Mouse (Mus musculus) right cerebral cortex, postnatal 14 days (tissue): Measurements from ENCODE around the gene Smim24.

Experiments
- DNase-seq: peaks from one replicate; pipeline ENCODE4 v3.0.0; 2022

The Smim24 gene

DNA sequence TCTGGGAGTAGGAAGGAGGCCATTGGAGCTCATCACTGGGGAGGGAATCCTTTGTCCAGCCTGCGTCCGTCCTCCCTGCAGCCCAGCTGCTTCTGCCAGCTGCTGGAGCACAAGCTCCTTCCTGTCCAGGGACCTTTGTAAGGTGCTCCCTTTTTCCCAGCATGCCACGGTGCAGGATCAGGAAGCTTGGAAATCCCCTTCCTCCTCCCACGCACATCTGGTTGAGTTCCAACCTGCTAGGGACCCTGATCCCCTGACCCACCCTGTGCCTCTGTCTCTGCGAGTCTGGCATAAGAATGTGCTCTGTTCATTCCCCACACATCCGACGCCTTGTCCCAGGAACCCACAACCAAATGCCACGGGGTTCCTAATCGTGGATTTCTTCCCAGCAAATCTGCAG is 18.1 kb downstream of the Smim24 start:
- no peak for DNase-seq

GRCm38 (mm10) chr10:81411471-81412400 is 18.9 kb downstream of the Smim24 start:
- peak; percentile 71 for DNase-seq

- no peak for DNase-seq
These were observed 19.9 kb downstream of the Smim24 start for GRCm38 (mm10) chr10:81412586-81413309.

- peak; percentile 88 for DNase-seq
These were observed 20.7 kb downstream of the Smim24 start for GRCm38 (mm10) chr10:81413310-81414261.

DNA sequence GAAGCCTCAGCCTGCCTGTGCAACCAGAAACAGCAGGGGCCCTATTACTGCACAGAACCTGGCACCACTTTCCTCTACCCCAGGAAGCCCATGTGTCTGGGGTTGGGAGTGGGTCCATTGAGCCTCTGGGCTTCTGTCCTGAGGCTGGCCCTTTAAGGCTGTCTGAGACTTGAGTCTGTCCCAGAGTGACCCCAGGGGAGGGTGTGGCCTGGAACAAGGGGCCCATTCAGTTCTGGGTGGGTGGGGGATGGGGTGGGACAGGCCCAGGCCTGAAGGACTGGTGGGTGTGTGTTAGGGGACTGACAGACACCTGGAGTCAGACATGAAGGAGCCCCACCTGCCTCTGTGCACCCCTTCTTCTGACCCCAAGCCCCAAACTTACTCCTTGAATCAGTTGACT is 21.8 kb downstream of the Smim24 start:
- no peak for DNase-seq

- DNase-seq, result no peak
These were observed 22.3 kb downstream of the Smim24 start for GRCm38 (mm10) chr10:81415146-81415545.

GRCm38 (mm10) chr10:81415549-81416310 is 22.9 kb downstream of the Smim24 start:
- no peak for DNase-seq

GRCm38 (mm10) chr10:81416581-81417226 is 23.9 kb downstream of the Smim24 start:
- DNase-seq, result peak; percentile 85

GRCm38 (mm10) chr10:81417227-81418215 is 24.7 kb downstream of the Smim24 start:
- DNase-seq, result peak; percentile 5

DNA sequence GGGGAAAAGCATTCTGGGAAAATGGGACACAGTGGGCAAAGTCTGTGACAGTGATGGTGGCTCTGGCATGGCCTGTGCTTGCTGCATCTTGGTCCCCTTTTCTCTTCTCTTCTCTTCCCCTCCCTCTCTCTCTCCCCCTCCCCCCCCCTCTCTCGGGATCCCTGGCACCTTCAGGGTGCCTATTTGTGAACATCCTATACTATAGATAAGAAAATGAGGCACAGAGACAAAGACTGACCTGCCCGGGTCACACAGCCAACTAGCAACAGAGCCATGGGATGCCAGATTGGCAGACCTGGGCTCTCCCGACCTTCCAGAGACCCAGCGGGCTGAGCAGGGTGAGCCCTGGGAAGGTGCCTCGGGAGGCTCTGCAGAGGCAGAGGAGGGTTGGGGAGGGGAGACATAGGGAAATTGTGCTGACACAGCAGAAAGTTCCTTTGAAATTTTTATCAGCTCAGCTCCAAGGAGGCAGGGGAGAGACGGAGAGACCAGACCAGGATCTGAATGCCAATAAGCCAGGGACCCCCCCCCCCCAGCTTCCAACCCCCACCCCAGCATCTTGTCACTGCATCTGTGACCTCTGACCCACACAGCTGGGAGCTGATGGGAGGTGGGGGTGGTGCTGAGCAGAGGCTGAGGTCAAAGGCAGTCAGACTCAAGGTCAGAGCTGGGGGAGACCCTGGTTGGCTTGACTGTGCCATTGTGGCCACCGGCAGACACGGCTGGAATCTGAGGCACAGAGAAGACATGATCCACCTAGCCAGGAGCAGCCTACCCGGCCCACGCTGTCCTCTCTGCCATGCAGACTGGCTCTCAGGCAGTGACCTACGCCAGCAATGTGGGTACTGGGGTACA is 25.6 kb downstream of the Smim24 start:
- peak; percentile 5 for DNase-seq

GRCm38 (mm10) chr10:81419111-81419928 is 26.5 kb downstream of the Smim24 start:
- DNase-seq, result peak; percentile 4

DNA sequence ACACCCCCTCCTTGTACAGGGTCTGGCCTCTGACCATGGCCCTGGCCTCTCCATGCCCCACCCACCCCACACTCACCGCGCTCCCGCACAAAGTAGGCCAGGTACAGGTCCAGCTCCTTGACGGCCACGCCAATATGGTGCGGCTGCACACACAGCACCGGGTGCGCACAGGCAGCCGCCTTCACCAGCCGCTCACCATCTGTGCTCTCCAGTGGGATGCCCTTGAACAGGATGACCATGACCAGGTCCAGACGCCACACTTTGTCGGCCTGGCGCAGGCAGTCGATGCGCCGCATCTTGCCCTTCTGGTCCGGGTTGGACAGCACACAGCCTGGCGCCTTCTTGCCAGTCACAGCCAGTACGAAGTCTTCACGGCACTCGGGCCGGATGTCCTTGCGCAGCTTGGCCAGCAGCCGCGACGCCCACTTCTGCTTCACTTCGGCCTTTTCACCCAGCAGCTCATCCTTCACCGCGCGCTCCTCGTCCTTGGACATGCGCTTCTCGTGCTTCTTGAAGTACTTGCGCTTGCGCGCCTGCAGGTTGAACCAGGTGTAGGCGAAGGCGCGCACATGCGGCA is 27.4 kb downstream of the Smim24 start:
- peak; percentile 8 for DNase-seq

GRCm38 (mm10) chr10:81421041-81421796 is 28.4 kb downstream of the Smim24 start:
- DNase-seq, result no peak

GRCm38 (mm10) chr10:81421797-81422100 is 28.9 kb downstream of the Smim24 start:
- no peak for DNase-seq

DNA sequence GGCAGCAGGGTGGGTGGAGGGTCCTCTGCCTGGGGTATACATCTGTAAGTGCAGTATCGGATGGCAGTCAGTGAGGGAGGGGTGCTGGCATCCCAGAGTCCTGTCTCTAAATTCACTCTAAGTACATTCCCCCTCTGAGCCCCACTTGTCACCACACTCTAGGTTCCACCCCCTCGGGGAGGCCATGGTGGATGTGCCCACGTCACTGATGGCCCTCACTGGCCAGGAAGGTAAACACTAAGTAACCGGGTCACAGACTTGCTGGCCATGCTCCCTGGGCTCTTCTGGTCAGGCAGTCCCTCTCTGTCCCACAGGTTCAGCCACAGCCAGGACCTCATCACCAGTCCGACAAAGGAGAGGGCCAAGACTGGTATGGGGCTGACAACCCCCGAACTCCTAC is 29.3 kb downstream of the Smim24 start:
- peak; percentile 4 for DNase-seq

DNA sequence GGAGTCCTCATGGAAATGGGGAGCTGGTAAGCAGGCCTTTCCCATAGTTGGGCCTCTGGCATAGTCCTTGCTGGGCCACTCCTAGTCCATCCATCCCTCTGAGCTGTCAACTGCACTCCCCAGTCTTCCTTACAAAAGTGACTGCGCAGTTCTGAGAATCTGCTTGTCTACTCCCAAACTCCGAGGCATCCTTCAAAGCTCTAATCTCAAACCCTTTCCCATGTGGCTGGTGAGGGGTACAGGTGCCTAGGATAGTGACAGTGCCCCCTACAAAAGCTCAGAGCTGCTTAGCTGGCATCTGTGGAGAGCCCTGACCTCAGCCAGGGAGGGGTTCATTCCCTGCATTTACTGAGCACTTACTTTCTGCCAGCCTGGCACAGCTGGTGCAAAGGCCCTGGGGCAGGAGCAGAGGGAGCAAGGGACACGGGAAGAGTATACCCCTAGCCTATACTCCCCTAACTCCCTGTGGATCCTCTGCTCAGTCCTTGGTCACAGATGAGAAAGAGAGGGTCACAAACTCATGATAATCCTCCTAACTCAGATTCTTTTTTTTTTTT is 29.9 kb downstream of the Smim24 start:
- no peak for DNase-seq
